Mouse (Mus musculus): ENCODE results near the gene Skp1a. TPM values are rescaled to one million over a fixed set of nuclear protein-coding genes. Genes with fewer than 3 reads are reported as not detected.

Skp1a gene
- polyA plus RNA-seq, 1 experiment = 315 TPM

- H3K27ac ChIP-seq (ENCODE audit: insufficient read depth, low read length) = no peak overlapping the region
- TF ChIP-seq POLR2A (IDR thresholded peaks at IDR 0.05; ENCODE audit: extremely low read depth, insufficient read depth, low read length) (no peak), CTCF (IDR thresholded peaks at IDR 0.05; ENCODE audit: extremely low read depth, insufficient read depth, low read length) (no peak)
- H3K4me3 ChIP-seq (ENCODE audit: insufficient read depth, low read length) = no peak overlapping the region
- no peaks in the 10 kb centered on the region for H3K4me1 ChIP-seq (ENCODE audit: control insufficient read depth, insufficient read depth, low read length)
Observed at GRCm38 (mm10) chr11:52267271-52267670, 35.5 kb downstream of the Skp1a start.

- Histone ChIP-seq H3K4me3 (ENCODE audit: insufficient read depth, low read length) (no peak overlapping the region), H3K27ac (ENCODE audit: insufficient read depth, low read length) (no peak overlapping the region)
Observed at GRCm38 (mm10) chr11:52268104-52268835, 36.5 kb downstream of the Skp1a start.

GRCm38 (mm10) chr11:52269841-52270240, 38.0 kb downstream of the Skp1a start:
- Histone ChIP-seq H3K4me3 (ENCODE audit: insufficient read depth, low read length) (no peak overlapping the region), H3K27ac (ENCODE audit: insufficient read depth, low read length) (no peak overlapping the region), H3K4me1 (ENCODE audit: control insufficient read depth, insufficient read depth, low read length) (no peaks in the 10 kb centered on the region)
- no peak for TF ChIP-seq CTCF (IDR thresholded peaks at IDR 0.05; ENCODE audit: extremely low read depth, insufficient read depth, low read length)
- no peak for TF ChIP-seq POLR2A (IDR thresholded peaks at IDR 0.05; ENCODE audit: extremely low read depth, insufficient read depth, low read length)

More at GRCm38 (mm10) chr11:52268104-52268835, 36.5 kb downstream of the Skp1a start:
- TF ChIP-seq POLR2A (IDR thresholded peaks at IDR 0.05; ENCODE audit: extremely low read depth, insufficient read depth, low read length) = no peak
- TF ChIP-seq CTCF (IDR thresholded peaks at IDR 0.05; ENCODE audit: extremely low read depth, insufficient read depth, low read length) = no peak
- H3K4me1 ChIP-seq (ENCODE audit: control insufficient read depth, insufficient read depth, low read length) = no peaks in the 10 kb centered on the region

GRCm38 (mm10) chr11:52271765-52272495, 40.1 kb downstream of the Skp1a start:
- Histone ChIP-seq H3K27ac (ENCODE audit: insufficient read depth, low read length) (no peak overlapping the region), H3K4me3 (ENCODE audit: insufficient read depth, low read length) (no peak overlapping the region), H3K4me1 (ENCODE audit: control insufficient read depth, insufficient read depth, low read length) (no peaks in the 10 kb centered on the region)
- TF ChIP-seq POLR2A (IDR thresholded peaks at IDR 0.05; ENCODE audit: extremely low read depth, insufficient read depth, low read length) = no peak
- no peak for TF ChIP-seq CTCF (IDR thresholded peaks at IDR 0.05; ENCODE audit: extremely low read depth, insufficient read depth, low read length)

- Histone ChIP-seq H3K4me1 (ENCODE audit: control insufficient read depth, insufficient read depth, low read length) (no peaks in the 10 kb centered on the region), H3K27ac (ENCODE audit: insufficient read depth, low read length) (peak overlapping the region; percentile 79), H3K4me3 (ENCODE audit: insufficient read depth, low read length) (no peak overlapping the region)
- no peak for TF ChIP-seq POLR2A (IDR thresholded peaks at IDR 0.05; ENCODE audit: extremely low read depth, insufficient read depth, low read length)
- no peak for TF ChIP-seq CTCF (IDR thresholded peaks at IDR 0.05; ENCODE audit: extremely low read depth, insufficient read depth, low read length)
Observed at GRCm38 (mm10) chr11:52272619-52273018, 40.8 kb downstream of the Skp1a start.

GRCm38 (mm10) chr11:52273183-52273941, 41.6 kb downstream of the Skp1a start:
- Histone ChIP-seq H3K4me3 (ENCODE audit: insufficient read depth, low read length) (no peak overlapping the region), H3K27ac (ENCODE audit: insufficient read depth, low read length) (peak overlapping the region; percentile 79), H3K4me1 (ENCODE audit: control insufficient read depth, insufficient read depth, low read length) (no peaks in the 10 kb centered on the region)
- TF ChIP-seq POLR2A (IDR thresholded peaks at IDR 0.05; ENCODE audit: extremely low read depth, insufficient read depth, low read length) (no peak), CTCF (IDR thresholded peaks at IDR 0.05; ENCODE audit: extremely low read depth, insufficient read depth, low read length) (no peak)

GRCm38 (mm10) chr11:52273942-52274330, 42.1 kb downstream of the Skp1a start:
- Histone ChIP-seq H3K27ac (ENCODE audit: insufficient read depth, low read length) (no peak overlapping the region), H3K4me1 (ENCODE audit: control insufficient read depth, insufficient read depth, low read length) (no peaks in the 10 kb centered on the region), H3K4me3 (ENCODE audit: insufficient read depth, low read length) (no peak overlapping the region)
- TF ChIP-seq CTCF (IDR thresholded peaks at IDR 0.05; ENCODE audit: extremely low read depth, insufficient read depth, low read length) (no peak), POLR2A (IDR thresholded peaks at IDR 0.05; ENCODE audit: extremely low read depth, insufficient read depth, low read length) (no peak)

- Histone ChIP-seq H3K4me1 (ENCODE audit: control insufficient read depth, insufficient read depth, low read length) (no peaks in the 10 kb centered on the region), H3K4me3 (ENCODE audit: insufficient read depth, low read length) (no peak overlapping the region), H3K27ac (ENCODE audit: insufficient read depth, low read length) (no peak overlapping the region)
- no peak for TF ChIP-seq CTCF (IDR thresholded peaks at IDR 0.05; ENCODE audit: extremely low read depth, insufficient read depth, low read length)
- TF ChIP-seq POLR2A (IDR thresholded peaks at IDR 0.05; ENCODE audit: extremely low read depth, insufficient read depth, low read length) = no peak
Observed at GRCm38 (mm10) chr11:52274456-52275112, 42.8 kb downstream of the Skp1a start.

GRCm38 (mm10) chr11:52275366-52275765, 43.6 kb downstream of the Skp1a start:
- no peaks in the 10 kb centered on the region for H3K4me1 ChIP-seq (ENCODE audit: control insufficient read depth, insufficient read depth, low read length)
- no peak overlapping the region for H3K27ac ChIP-seq (ENCODE audit: insufficient read depth, low read length)
- H3K4me3 ChIP-seq (ENCODE audit: insufficient read depth, low read length) = no peak overlapping the region
- TF ChIP-seq CTCF (IDR thresholded peaks at IDR 0.05; ENCODE audit: extremely low read depth, insufficient read depth, low read length) = no peak
- no peak for TF ChIP-seq POLR2A (IDR thresholded peaks at IDR 0.05; ENCODE audit: extremely low read depth, insufficient read depth, low read length)
